Mouse (Mus musculus): Measurements from ENCODE around the gene Acin1.

DNA sequence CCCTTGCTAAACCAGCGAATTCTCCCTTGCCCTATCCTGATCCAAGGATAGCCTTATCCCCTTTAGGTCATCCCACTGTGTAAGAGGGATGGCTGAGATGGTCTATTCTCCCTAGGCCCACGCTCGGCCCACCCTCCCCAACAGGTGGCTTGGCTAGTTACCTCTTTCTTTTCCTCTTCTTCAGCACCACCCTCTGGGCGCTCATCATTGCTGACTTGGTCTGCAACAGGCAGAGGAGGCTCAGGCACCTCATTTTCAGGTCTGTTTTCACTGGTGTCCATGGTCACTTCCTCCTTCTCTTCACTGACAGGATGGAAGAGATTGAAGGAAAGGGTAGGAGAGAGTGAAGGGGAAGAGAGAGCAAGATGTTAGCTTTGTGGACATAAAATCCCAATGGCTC, 35.2 kb downstream of the Acin1 start:
- no peak for TF ChIP-seq GATA1 (IDR thresholded peaks at IDR 0.05; ENCODE audit: low read length)
- TF ChIP-seq TAL1 (IDR thresholded peaks at IDR 0.05; ENCODE audit: low read length), result no peak
